Mouse (Mus musculus) bone marrow, adult 2 months (tissue): ENCODE data around the gene Hexim1.

Source experiments
- CTCF ChIP-seq: fragments of 200-500 bp; IDR thresholded peaks from 2 replicates; pipeline ENCODE4 v1.5.1; 2011; ENCODE audit warnings: low read length, control low read depth; ENCODE audit not compliant: control insufficient read depth, insufficient read depth
- POLR2A ChIP-seq: fragments of 200-500 bp; IDR thresholded peaks from 2 replicates; pipeline ENCODE4 v1.6.1; 2011; ENCODE audit warnings: low read depth, mild to moderate bottlenecking, control low read depth, low read length, borderline replicate concordance; ENCODE audit not compliant: control insufficient read depth

GRCm38 (mm10) chr11:103113771-103114170, 2.3 kb upstream of the Hexim1 start:
- TF ChIP-seq POLR2A (no peak), CTCF (no peak)
